Mouse (Mus musculus) v-Abl transformed pro-B cells (cell line): Measurements from ENCODE around the gene Abhd16a.

Source experiments
- in situ Hi-C, 2 experiments: fragments of 400-800 bp; cut with MboI; formaldehyde crosslinking; loops; one replicate each; pipeline ENCODE4 v1.15.1; 2025; ENCODE audit not compliant: unreplicated experiment in 2 of 2

The Abhd16a gene

DNA sequence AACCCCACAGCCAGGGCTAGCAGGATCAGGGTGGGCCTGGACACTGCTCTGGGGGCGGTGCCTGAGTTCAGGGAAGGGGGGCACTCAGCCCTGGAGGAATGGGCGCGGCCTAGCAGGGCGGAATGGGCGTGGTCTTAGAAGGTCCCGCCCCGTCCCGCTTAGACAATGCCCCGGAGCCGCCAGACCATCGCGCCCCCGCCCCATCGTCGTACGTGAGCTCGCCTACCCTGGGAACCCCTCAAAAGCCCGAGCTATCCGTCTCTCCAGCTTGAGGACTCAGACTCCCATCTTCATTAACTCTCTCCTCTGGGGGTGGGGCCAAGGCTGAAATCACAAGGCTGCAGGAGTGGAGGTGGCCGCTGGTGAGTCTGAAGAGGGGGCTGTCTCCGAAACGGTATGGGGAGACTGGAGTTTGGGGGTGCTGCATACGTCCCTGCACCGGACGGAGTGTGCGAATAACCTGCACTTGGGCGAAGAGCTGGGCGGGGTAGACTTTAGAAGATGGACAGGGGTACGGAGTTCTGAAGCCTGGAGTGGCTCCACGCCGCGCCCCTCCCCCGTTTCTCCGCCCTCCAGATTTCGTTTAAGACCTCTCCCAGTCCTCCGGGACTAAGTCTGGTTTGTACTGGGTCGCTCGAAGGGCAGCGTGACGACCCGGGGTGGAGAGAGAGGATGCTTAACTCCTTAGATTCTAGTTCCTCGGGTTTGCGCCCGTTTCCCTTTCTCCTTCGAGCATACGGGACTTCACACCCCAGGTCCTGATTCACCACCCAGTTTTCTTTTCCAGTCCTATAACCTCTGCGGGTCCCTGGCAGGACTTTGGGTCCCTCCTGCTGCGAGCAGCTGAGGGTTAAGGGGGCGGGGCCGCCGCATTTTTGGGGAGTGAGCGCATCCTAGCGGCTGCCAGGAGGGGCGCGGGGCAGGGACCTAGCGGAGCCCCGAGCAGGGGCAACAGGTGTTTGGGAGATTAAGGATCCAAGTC is 29.9 kb upstream of the Abhd16a start, which contains the start of gene Ddah2:
TSS of gene Ddah2 (plus strand) at position 125 of the 982 bp plus-strand sequence.
- in situ Hi-C loops = loop anchor here in 1 of 2 experiments (5.0 kb wide), 1 partner anchor 37 kb away; no protein-coding TSS in a partner anchor

GRCm38 (mm10) chr17:35060071-35060470 is 29.0 kb upstream of the Abhd16a start:
- in situ Hi-C loops = loop anchor here (5.0 kb wide), 2 partner anchors 38 to 47 kb away; partner anchors contain the start of gene Ly6g5c (in 1 of the 2)

DNA sequence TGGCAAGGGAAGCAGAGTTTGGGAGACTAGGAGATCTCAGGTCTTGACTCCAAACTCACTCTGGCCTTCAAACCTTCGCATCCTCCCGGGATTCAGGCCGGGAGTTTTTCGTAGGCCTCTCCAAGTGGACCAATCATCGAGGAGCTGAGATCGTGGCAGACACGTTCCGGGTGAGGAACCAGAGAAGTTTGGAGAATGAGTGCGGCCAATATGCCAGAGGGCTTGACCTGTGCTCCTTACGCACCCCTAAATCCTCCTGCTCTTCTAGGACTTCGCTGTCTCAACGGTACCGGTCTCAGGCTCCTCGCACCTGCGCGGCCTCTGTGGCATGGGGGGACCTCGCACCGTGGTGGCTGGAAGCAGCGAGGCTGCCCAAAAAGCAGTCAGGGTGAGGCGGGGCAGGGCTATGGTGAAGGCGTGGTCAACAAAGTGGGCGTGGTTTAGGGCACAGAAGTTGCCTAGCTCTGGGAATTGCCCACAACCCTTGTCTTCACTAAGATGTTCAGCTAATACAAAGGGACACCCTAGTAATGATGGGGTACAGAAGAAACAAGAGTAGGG is 28.2 kb upstream of the Abhd16a start:
- in situ Hi-C loops = loop anchor here (5.0 kb wide), 2 partner anchors 39 to 46 kb away; partner anchors contain the start of gene Ly6g5c (in 1 of the 2)

DNA sequence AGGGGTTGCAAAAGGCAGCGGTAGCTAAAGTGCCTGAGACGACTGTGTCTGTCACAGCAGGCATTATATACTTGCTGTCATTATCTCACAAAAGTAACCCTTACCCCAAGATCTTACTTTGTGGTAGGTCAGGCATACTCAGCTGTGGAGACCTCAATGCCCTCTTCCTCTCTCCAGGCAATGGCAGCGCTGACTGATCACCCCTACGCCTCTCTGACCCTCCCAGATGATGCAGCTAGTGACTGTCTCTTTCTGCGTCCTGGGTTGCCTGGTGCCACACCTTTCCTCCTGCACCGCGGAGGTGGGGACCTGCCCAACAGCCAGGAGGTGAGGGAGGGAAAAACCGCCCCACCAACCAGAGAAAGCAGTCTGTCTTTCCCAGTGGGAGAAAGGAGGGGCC is 27.8 kb upstream of the Abhd16a start:
- in situ Hi-C loops = loop anchor here (5.0 kb wide), 2 partner anchors 39 to 46 kb away; partner anchors contain the start of gene Ly6g5c (in 1 of the 2)

DNA sequence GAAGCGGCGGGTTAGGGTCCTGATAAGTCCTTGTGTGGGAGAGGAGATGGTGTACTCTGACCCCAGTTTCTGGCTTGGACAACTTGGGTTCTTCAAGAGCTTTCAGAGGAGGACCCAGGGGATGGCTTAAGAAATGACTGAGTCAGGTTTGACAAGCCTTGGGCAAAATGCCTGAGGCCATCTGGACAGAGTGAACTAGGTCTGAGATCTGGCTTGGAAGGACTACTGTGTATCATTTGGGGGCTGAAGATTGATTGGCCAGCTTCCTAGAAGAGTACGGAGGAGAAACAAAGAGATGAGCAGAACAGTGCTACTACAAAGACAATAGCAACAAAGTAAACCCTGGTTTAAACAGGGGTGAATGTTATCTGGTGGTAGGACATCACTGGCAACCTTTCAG is 25.6 kb upstream of the Abhd16a start:
- in situ Hi-C loops = loop anchor here (5.0 kb wide), 2 partner anchors 41 to 44 kb away; partner anchors contain the start of gene Ly6g5c (in 1 of the 2)

DNA sequence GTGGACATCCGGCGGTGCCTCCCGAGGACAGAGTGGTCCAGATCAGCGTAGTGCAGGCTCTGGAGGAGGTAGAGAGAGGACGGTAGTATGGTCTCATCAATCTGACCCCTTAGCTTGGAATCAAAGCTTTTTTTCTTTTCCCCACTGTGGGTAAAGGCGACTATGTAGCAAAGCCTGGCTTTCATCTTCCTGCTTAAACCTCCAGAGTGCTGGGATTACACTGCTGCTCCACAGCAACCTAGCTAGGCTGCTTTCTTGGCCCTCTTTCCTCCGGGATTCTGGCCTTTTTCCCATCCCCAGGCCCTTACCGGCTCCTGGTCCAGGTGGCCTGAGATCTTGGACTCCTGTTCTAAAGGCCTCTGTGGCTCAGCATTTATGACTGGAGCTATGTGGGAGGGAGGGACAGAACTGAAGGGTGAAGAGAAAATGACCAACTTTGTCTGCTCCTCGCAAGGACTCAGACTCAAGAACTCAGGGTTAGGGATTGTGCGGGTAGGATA is 24.6 kb upstream of the Abhd16a start:
- in situ Hi-C loops = loop anchor here (5.0 kb wide), 2 partner anchors 42 to 43 kb away; partner anchors contain the start of gene Ly6g5c (in 1 of the 2)

GRCm38 (mm10) chr17:35064951-35065947 is 23.8 kb upstream of the Abhd16a start, which contains the start of gene Ly6g6c:
TSS of gene Ly6g6c (plus strand) at chr17:35065388.
- in situ Hi-C loops = loop anchor here (5.0 kb wide), 3 partner anchors 42 to 47 kb away; partner anchors contain the start of gene Ly6g5c (in 1 of the 2)

- in situ Hi-C loops = loop anchor here in 1 of 2 experiments (5.0 kb wide), 1 partner anchor 46 kb away; no protein-coding TSS in a partner anchor
These were observed 23.0 kb upstream of the Abhd16a start, which contains the start of gene Mpig6b for GRCm38 (mm10) chr17:35066084-35066483. TSS of gene Mpig6b (minus strand) at chr17:35066184.

DNA sequence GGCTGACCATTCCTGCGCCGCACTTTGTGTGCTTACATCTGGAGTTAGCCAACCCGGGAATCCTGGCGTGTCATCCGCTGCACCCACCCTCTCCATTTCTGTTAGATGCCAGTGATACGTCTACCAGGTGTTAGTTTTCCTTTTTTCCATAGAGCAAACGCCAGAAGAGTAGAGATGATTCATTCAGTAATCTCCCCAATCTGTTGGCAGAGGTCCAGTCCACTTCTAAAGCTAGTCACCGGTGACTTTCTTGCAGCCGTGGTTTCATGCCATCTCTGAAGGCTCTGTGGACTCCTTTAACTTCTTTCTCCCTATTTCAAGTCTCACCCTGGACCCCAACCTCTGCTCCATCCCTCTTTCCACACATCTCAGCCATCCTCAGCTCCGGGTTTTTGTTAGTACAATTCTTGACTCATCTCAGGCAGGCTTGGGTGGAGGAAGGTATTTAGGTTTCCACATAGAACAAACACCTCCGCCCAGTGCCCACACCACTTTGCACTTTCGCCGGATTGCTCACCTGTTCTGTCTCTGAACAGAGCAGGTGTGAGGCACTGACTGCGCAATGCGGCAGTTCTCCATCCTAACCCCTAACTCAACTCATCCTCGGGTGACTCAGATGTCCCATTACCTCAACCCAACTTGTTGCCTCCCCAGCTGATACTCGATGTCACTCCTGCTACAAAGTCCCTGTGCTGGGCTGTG is 20.7 kb upstream of the Abhd16a start:
- in situ Hi-C loops = loop anchor here in 1 of 2 experiments (5.0 kb wide), 1 partner anchor 44 kb away; no protein-coding TSS in a partner anchor

DNA sequence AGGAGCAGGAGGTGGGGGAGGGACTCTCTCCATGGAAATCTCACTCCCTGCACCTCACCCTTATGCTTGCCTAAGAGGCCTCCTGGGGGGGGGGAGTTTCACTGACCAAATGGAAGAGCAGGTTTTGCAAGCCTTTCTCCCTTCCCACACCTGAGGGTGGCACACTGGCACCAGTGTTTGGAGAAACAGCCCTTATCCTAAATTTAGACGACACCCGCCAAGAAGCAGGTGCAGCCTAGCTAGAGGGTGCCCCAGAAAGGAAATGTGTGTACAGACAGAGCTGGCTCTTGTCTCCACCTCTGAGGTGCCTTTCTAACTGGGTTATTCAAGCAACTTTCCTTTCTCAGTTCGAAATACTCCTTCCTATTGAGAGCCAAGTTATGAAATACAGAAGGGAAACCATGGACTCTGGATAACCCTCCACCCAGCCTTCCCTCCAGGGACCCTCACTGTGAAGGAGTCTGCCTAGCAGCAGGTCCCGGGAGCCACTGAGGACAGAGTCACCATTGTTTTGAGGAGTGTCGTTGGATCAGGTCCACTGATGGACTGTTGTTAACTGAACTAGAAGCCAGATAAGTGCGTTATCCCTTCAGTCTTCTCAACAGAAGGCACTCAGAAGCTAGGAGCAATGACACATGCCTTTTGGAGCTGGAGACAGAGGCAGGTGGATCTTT is 18.4 kb upstream of the Abhd16a start:
- in situ Hi-C loops = no loop called here

- in situ Hi-C loops = no loop called here
These were observed 17.6 kb upstream of the Abhd16a start for GRCm38 (mm10) chr17:35071454-35071853.

DNA sequence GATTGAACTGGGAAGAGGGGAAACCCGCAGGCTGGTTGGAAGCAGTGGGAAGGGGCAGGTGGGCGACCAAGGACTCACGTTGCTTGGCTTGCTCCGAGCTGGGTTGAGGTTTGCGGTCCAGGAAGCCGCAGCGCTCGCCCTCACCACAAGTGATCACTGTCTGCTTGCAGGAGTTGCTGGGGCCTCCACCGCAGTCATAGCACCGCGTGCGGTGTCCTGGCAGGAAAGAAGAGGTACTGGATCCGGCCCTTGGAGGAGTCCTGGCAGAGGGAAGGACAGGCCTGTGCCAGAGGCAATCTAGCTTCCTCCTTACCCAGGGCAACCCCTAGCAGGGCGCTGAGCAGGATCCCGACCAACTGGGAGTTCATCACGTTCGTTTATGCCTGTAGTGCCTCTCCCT is 15.0 kb upstream of the Abhd16a start:
- in situ Hi-C loops = no loop called here

DNA sequence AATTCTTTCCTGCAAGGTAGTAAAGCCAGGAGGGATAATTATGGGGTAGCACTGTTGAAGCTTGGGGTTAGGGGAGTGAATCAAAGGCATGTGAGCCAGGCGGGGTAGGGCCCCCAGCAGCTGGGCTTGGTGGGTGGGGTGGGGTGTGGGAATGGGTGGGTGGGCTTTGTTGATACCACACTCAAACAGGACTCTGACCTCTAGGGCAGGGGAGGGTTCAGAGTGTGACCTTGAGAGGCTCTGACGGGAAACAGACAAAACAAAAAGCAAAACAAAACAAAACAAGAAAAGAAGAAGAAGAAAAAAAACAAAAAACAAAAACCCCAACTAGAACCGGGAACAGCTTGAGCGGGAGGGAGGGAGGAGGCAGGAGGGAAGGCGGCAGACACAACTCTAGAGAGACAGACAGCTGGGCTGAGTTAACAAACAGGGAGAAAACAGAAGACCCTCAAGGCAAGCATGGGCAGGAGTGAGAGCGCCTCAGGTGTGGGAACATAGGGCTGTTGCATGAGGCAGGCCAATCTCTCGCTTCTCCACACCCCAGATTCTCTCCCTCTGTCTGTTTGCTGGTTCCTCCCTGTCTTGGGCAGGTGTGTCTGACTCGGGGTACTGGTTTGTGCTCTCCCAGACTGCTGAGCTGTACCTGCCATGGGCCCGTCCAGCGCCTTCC is 12.4 kb upstream of the Abhd16a start, which contains the start of gene Ly6g6e:
TSS of gene Ly6g6e (plus strand) at position 396 of the 670 bp plus-strand sequence.
- in situ Hi-C loops = loop anchor here in 1 of 2 experiments (25.0 kb wide), 1 partner anchor 214 kb away; the partner anchor contains the start of genes Cfb, Nelfe and Skiv2l

DNA sequence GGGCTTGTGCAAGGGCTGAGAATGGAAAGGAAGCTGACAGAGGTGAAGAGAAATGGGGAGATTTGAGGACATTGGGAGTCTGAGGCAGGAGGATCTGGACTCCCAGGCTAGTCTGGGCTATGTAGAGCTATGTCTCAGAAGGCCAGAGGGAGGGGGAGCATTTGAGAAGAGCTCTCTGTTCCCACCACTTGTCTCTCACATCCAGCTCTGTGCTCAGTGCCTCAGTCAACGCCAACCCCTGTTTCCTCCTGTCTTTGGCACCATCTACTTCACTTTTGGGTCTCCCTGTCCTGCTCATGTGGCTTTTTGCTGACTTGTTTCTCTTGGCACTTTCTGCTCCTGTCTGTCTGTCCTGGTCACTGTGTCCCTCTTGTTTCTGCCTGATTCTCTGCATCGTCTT is 11.8 kb upstream of the Abhd16a start:
- in situ Hi-C loops = loop anchor here in 1 of 2 experiments (25.0 kb wide), 1 partner anchor 215 kb away; the partner anchor contains the start of genes Cfb, Nelfe and Skiv2l

GRCm38 (mm10) chr17:35077786-35078233 is 11.3 kb upstream of the Abhd16a start, which contains the start of gene Ly6g6d:
TSS of gene Ly6g6d (minus strand) at chr17:35078065.
- in situ Hi-C loops = loop anchor here in 1 of 2 experiments (25.0 kb wide), 1 partner anchor 216 kb away; the partner anchor contains the start of genes Cfb, Nelfe and Skiv2l

DNA sequence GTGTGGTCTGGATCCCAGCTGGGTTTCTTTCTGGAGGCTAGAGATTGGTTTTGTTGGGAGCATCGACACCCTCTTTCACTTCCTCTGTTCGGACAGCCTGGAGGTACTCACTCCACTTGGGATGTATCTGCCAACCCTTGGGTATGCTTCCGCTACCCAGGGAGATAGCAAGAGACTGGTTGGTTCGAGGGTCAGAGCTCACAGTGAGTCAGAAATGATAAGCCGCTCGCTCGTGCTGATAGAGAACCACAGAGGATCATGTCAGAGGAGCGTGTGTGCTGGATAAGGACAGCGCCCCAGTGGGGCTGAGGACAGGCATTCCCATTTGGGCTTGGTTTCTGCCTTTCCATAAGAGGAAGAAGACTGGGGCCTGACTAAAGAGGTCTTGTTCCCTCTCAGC is 9.3 kb upstream of the Abhd16a start:
- in situ Hi-C loops = loop anchor here in 1 of 2 experiments (25.0 kb wide), 1 partner anchor 217 kb away; the partner anchor contains the start of genes Cfb, Nelfe and Skiv2l

GRCm38 (mm10) chr17:35080248-35080647 is 8.8 kb upstream of the Abhd16a start:
- in situ Hi-C loops = loop anchor here in 1 of 2 experiments (25.0 kb wide), 1 partner anchor 218 kb away; the partner anchor contains the start of genes Cfb, Nelfe and Skiv2l
